Mouse (Mus musculus): ENCODE results near the gene Gstt1. TPM values are rescaled to one million over a fixed set of nuclear protein-coding genes. Genes with fewer than 3 reads are reported as not detected.

Gstt1 gene
- polyA plus RNA-seq (2012; rRNA removed), result 55.5 and 69.9 TPM in 2 replicates

DNA sequence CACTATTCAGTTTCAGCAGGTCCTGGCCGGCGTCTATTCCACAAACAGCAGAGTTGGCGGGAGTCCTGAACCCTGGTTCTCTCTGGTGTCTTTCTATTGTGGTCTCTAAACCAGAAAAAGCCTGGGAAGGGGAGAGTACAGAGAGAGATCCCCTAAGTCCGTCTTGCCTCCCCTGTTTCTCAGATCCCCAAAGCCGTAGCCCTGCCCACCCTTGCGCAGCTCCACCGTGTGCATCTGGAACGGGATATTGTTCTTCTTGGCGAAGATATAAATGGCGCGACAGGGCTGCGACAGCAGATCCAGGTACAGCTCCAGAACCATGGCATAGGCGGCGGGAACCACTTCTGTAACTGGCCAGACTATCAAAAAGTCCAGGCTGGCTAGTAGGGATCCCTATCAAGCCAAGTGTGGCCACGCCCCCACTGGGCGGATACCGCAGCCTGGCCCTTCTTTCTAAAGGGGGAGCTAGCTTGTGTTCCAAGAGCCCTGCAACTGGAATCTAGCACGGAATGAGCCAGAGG, at the start of gene Gstt1:
Gstt1 (minus strand) TSS at position 409 of the 521 bp plus-strand sequence.

DNA sequence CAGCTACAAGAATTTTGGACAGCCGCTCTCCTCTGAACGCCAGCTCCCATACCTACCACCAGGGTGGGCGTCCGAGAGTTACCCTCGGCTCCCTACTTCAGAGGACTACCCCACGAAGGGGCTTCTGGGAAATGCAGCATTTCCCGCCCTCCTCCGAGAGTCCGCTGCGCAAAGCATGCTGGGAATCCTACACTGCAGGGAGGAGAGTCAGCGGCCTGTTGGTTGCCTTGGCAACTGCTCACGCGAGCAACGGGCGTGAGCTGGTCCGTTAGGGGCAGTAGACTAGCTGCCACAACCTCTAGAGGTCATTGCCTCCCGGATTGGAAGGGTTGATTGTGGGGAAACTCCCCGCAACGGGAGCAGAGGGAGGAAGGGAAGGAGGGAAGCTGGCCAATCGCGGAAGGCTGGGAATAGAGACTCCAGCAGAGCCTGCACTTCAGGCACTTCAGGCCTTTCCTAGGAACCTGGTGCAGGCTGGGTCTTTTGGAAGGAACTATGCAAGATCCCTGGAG, 38.9 kb upstream of the Gstt1 start, which contains the start of gene Gstt2:
Gstt2 (minus strand) TSS at position 177 of the 512 bp plus-strand sequence.

DNA sequence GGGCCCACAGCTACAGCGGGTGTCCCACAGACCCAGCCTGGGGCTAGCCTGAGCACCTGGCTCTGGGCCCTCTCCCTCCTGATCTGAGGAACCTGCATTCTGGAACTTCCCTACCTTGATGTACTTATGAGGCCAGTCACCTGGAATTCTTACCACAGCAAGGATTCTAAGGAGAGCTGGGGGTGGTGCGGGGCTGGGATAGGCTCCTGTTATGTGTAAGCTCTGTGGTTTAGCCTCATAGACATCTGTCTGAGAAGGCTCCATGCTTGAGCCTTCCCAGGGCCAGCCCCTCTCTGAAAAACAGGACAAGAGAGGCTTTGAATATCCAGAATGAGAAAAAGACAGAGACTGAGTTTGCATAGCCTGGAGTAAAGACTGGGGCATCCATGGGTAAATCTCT, 24.1 kb upstream of the Gstt1 start, which contains the start of gene Gstt4:
Gstt4 (minus strand) TSS at position 101 of the 400 bp plus-strand sequence.

DNA sequence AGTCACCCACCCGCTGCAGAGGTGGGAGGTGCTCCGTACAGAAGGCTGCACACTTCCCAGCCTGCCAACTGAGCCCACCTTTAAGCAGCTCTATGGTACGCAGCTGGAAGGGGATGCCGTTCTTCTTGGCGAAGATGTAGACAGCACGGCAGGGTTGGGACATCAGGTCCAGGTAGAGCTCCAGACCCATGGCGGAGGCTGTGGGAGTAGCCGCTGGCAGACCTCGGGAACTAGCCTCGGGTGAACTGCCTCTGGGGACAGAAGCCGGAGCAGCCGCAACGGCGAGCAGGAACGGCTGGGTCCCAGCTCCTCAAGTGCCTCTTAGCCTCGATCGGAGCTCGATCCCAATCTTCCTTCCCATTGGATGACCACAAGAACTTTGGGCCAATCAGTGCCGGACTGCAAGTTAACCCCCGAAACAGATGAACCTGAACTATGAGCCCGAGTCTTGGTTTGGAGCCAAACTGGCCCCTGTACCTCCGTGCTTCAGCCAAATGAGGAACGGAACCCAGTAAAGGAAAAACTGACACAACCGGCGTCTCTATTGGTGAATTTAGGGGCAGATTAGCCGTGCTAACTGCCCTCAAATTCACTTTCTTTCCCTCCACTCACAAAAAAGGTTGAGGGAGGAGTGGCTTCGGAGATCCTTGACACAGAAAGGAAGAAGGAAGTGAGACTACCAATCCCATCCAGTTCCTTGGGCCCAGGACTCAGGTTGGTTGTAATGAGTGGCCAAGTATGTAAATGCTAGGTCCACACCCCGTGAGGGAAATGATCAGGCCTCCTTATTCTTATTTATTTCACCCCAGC, 17.4 kb downstream of the Gstt1 start, which contains the start of the genes Gm20441 and Gstt3:
Gm20441 (minus strand) TSS at position 186 of the 810 bp plus-strand sequence.
Gstt3 (minus strand) TSS at position 646 of the 810 bp plus-strand sequence.

DNA sequence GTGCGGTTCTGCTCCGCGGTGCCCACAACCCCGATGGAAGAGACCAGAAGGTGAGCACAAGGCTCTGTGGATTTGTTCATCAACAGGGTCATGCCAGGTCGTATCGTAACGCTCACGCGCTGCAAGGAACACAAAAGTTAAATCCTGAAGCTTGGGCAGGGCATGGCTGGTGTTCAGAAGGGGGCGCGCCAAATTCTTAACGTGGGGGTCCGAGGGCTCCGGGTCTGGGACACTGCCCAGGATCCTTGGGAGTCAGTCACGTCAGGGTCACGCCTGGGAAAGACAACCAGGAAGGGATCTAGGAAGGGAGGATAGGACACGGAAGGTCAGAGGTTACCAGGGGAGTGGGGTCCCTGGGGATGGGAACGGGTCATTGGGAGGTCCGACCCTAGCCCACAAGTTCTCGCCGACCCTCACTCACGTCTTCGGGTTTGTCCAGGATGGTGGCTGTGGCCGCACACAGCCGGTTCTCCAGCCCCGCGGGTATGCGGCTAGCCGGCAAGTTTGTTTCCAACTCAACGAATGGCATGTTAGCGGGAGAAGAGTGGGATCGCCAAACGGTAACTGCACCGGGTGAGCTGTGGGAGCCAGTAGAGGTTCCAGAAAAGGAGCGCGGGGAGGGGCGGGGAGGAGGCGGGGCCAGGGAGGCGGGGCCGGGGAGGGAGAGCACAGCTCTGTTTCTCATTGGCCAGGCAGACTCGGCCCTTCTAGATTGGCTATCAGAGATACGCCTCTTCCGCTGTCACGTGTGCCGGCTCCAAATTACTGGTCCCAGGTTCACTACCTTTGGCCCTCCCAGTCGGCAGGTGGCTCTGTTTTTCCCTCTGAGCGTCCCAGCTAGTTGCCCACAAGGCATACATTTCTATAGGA, 25.4 kb downstream of the Gstt1 start, which contains the start of gene Ddt:
Ddt (minus strand) TSS at position 620 of the 870 bp plus-strand sequence.

DNA sequence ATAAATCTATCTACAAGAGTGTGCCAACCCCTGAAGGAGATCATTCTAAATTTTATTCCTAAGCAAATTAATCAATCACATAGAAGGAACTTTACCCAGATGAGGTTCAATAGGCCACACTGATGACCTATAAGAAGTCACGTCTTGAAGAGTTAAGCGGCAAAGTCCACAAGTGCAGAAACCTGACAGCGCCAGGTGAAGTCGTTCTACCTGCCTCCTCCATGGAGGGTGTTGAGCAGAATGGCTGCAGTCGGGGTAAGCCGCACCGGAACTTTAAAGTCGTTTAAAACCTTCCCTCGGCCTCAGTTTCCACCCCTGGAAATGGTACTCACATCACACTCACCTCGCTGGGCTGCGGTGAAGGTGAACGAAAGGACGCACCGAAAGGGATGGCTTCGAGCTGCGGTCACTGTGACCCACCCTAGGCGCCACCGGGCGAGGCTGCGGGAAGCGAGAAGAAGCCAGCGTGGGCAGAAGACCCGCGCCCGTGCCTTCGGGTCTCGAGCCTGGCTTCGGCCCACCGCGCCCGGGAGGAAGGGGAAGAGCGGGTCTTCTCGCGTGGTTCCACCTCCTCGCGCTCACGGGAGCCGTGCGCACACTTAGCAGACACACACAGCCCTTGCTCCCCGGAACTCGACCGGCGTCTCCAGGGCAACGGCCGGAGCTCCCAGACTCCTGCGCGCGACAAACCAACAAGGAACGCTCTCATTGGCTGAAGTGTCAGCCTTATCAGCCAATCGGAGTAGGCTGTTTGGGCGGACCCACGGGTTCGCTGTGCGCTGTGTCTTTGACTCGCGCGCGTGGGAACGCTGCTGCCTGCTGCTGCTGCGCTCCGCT, 34.5 kb downstream of the Gstt1 start, which contains the start of gene Cabin1:
Cabin1 (minus strand) TSS at position 660 of the 837 bp plus-strand sequence.

Other genes with a start within 250 kb of the Gstt1 start
- 0.02 and 0.07 TPM in 2 replicates for gene Lrrc75b, start 238.3 kb downstream of the Gstt1 start, polyA plus RNA-seq (2012; rRNA removed)
- gene Ggt1, start 237.0 kb downstream of the Gstt1 start, polyA plus RNA-seq (2012; rRNA removed), result 3.9 and 4.7 TPM in 2 replicates
- gene Ggt5, start 209.2 kb downstream of the Gstt1 start, polyA plus RNA-seq (2012; rRNA removed), result 0.52 TPM in 2 replicates
- 0.94 and 1.1 TPM in 2 replicates for gene Susd2, start 154.6 kb downstream of the Gstt1 start, polyA plus RNA-seq (2012; rRNA removed)
- 8.7 and 12.0 TPM in 2 replicates for gene Cabin1, start 34.2 kb downstream of the Gstt1 start, polyA plus RNA-seq (2012; rRNA removed)
- gene Ddt, start 25.2 kb downstream of the Gstt1 start, polyA plus RNA-seq (2012; rRNA removed), result 96.1 and 120 TPM in 2 replicates
- 0.09 TPM in 1 of 2 replicates, not detected in the other for gene Gm20441, start 17.6 kb downstream of the Gstt1 start, polyA plus RNA-seq (2012; rRNA removed)
- 3.8 and 5.9 TPM in 2 replicates for gene Gstt3, start 17.2 kb downstream of the Gstt1 start, polyA plus RNA-seq (2012; rRNA removed)
- gene Gstt4, start 24.0 kb upstream of the Gstt1 start, polyA plus RNA-seq (2012; rRNA removed), result 0.03 TPM in 1 of 2 replicates, not detected in the other
- gene Gstt2, start 38.8 kb upstream of the Gstt1 start, polyA plus RNA-seq (2012; rRNA removed), result 29.6 and 31.3 TPM in 2 replicates
- 763 and 777 TPM in 2 replicates for gene Mif, start 61.7 kb upstream of the Gstt1 start, polyA plus RNA-seq (2012; rRNA removed)
- gene Derl3, start 94.8 kb upstream of the Gstt1 start, polyA plus RNA-seq (2012; rRNA removed), result 0.25 and 0.42 TPM in 2 replicates
- 25.7 and 31.4 TPM in 2 replicates for gene Smarcb1, start 123.0 kb upstream of the Gstt1 start, polyA plus RNA-seq (2012; rRNA removed)
- gene Chchd10, start 134.5 kb upstream of the Gstt1 start, polyA plus RNA-seq (2012; rRNA removed), result 47.5 and 59.7 TPM in 2 replicates
- 1.3 and 1.8 TPM in 2 replicates for gene Mmp11, start 137.9 kb upstream of the Gstt1 start, polyA plus RNA-seq (2012; rRNA removed)
- gene Gm867, start 142.1 kb upstream of the Gstt1 start, polyA plus RNA-seq (2012; rRNA removed), result 20.8 and 25.9 TPM in 2 replicates
- 0.52 and 1.2 TPM in 2 replicates for gene Vpreb3, start 144.5 kb upstream of the Gstt1 start, polyA plus RNA-seq (2012; rRNA removed)
- 0.03 and 0.05 TPM in 2 replicates for gene Gm5134, start 155.9 kb upstream of the Gstt1 start, polyA plus RNA-seq (2012; rRNA removed)
- gene Zfp280b, start 234.1 kb upstream of the Gstt1 start, polyA plus RNA-seq (2012; rRNA removed), result 7.5 and 8.2 TPM in 2 replicates